Mouse (Mus musculus) G1E (cell line): Measurements from ENCODE around the gene Mtx3. TPM values are rescaled to one million over a fixed set of nuclear protein-coding genes. Genes with fewer than 3 reads are reported as not detected.

Experiments used
- ATAC-seq: 2 replicates; pipeline ENCODE4 v1.8.0; 2016; ENCODE audit warnings: mild to moderate bottlenecking; ENCODE audit not compliant: insufficient number of reproducible peaks, poor library complexity, low FRiP score, severe bottlenecking; ENCODE audit errors: extremely low read depth
- DNase-seq: peaks from one replicate; pipeline ENCODE4 v3.0.0; 2012; ENCODE audit warnings: low spot score
- H3K27me3 ChIP-seq: 2 replicates; pipeline ENCODE4 v1.6.1; 2012; ENCODE audit warnings: mild to moderate bottlenecking, low read length, inconsistent platforms; ENCODE audit not compliant: insufficient read depth
- H3K36me3 ChIP-seq: replicated peaks from 2 replicates; pipeline ENCODE3; 2012; ENCODE audit warnings: mild to moderate bottlenecking, inconsistent platforms
- H3K4me1 ChIP-seq: 2 replicates; pipeline ENCODE4 v1.6.1; 2012; ENCODE audit warnings: low read depth, low read length, inconsistent platforms, mixed read lengths; ENCODE audit not compliant: insufficient read depth
- H3K4me3 ChIP-seq: 2 replicates; pipeline ENCODE4 v1.5.1; 2012; ENCODE audit warnings: low read depth, mild to moderate bottlenecking, inconsistent platforms, low read length, moderate library complexity, mixed read lengths
- H3K9me3 ChIP-seq: replicated peaks from 2 replicates; pipeline ENCODE4 v1.6.1; 2012; ENCODE audit warnings: inconsistent platforms
- CTCF ChIP-seq: IDR thresholded peaks from 2 replicates; pipeline ENCODE4 v1.5.1; 2012; ENCODE audit warnings: low read depth, low read length, inconsistent platforms, mixed read lengths
- GATA1 ChIP-seq: IDR thresholded peaks from 2 replicates; pipeline ENCODE4 v1.6.1; 2012; ENCODE audit warnings: borderline replicate concordance, low read length, inconsistent platforms, mixed read lengths
- GATA2 ChIP-seq: IDR thresholded peaks from 2 replicates; pipeline ENCODE4 v1.6.1; 2012; ENCODE audit warnings: low read depth, low read length, inconsistent platforms, borderline replicate concordance
- POLR2AphosphoS5 ChIP-seq: IDR thresholded peaks from 2 replicates; pipeline ENCODE4 v1.6.1; 2012; ENCODE audit warnings: low read depth, low read length, inconsistent platforms; ENCODE audit not compliant: insufficient replicate concordance
- TAL1 ChIP-seq: conservative IDR thresholded peaks from 2 replicates; pipeline ENCODE4 v1.6.1; 2012; ENCODE audit warnings: low read depth, low read length, inconsistent platforms, mixed read lengths
- polyA plus RNA-seq: library from polyadenylated mRNA; stranded (reverse); fragments of >175 nt; gene quantifications from 2 replicates; pipeline ENCODE4 v1.2.3, GENCODE M21; 2012
- total RNA-seq, 2 experiments: library from RNA; stranded (forward) in 1 of 2; stranded (reverse) in 1 of 2; fragments of 200-1000 nt in 1 of 2; fragments of >200 nt in 1 of 2; fragmentation: Nextera tagmentation in 1 of 2; gene quantifications; 2 replicates each; pipeline ENCODE4 v1.2.3; 2014 to 2017

The Mtx3 gene
- total and polyA plus RNA-seq, 3 experiments, result 2.1 to 25.8 (median 19.1) TPM

DNA sequence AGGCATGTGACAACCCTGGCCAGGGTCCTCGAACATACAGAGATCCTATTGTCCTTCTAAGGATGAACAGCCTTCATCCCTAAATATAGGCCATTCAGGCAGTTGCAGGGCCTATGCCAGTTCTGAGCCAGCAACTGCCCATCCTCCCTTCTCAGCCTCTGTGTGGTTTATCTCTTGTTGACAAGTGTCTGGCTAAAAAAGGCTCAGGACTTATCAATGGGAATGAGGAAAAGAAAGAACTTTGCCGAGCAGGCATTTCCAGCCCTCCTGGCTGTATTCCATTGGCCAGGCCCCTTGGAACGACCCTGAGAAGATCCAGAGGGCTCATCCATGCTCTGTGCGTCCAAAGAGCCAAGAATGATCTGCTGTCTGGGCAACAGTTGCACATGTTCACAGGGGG lies 58.7 kb downstream of the Mtx3 start:
- Histone ChIP-seq H3K4me3 (no peak overlapping the region), H3K4me1 (no peaks in the 10 kb centered on the region), H3K36me3 (no peaks in the 10 kb centered on the region), H3K27me3 (peaks cover 10% of the 10 kb centered on the region), H3K9me3 (no peaks in the 10 kb centered on the region)
- DNase-seq, result no peak
- ATAC-seq, result no peak
- no peak for TF ChIP-seq POLR2AphosphoS5
- TF ChIP-seq GATA1, result no peak
- TF ChIP-seq GATA2, result no peak
- no peak for TF ChIP-seq CTCF
- TF ChIP-seq TAL1, result no peak

- H3K4me3 ChIP-seq, result no peak overlapping the region
- peaks cover 12% of the 10 kb centered on the region for H3K27me3 ChIP-seq
- DNase-seq (no peak), ATAC-seq (no peak)
- no peaks in the 10 kb centered on the region for H3K36me3 ChIP-seq
- TF ChIP-seq TAL1, result no peak
- H3K9me3 ChIP-seq, result no peaks in the 10 kb centered on the region
- H3K4me1 ChIP-seq, result no peaks in the 10 kb centered on the region
These were observed 61.4 kb downstream of the Mtx3 start for GRCm38 (mm10) chr13:92905944-92906343.

DNA sequence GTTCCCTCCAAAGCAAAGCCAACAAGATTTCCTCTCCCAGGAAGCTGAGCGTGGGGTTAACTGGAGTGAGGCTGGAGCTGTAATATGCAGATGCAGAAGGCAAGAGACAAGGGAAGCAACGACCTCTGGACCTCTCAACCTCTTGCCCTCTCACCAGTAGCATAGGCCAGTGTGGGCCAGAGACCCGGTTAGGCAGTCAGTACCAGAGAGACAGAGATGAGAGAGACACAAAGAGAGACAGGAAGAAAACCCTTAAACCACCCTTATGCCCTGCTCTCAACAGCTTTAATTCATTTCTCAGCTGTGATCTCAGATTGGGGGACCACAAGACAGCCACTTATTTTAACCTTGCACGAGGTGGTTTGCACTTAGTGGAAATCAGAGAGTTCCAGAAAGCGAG lies 62.8 kb downstream of the Mtx3 start:
- Histone ChIP-seq H3K9me3 (no peaks in the 10 kb centered on the region), H3K36me3 (no peaks in the 10 kb centered on the region), H3K4me1 (no peaks in the 10 kb centered on the region), H3K4me3 (no peak overlapping the region), H3K27me3 (peaks cover 22% of the 10 kb centered on the region)
- ATAC-seq (no peak), DNase-seq (no peak)
- TF ChIP-seq POLR2AphosphoS5 (no peak), TAL1 (no peak), GATA1 (no peak), CTCF (no peak), GATA2 (no peak)

Other genes starting within 250 kb of the Mtx3 start
- 27.6 and 43.2 TPM in 2 replicates for gene Serinc5, start 233.7 kb upstream of the Mtx3 start, total RNA-seq (2014; fragmentation: Nextera tagmentation)
- 11.9 and 13.2 TPM in 2 replicates for gene Serinc5, start 233.7 kb upstream of the Mtx3 start, total RNA-seq (2017)
- gene Serinc5, start 233.7 kb upstream of the Mtx3 start, polyA plus RNA-seq, result 4.8 and 7.1 TPM in 2 replicates
- not detected in 2 replicates for gene Thbs4, start 49.9 kb upstream of the Mtx3 start, total RNA-seq (2014; fragmentation: Nextera tagmentation)
- gene Thbs4, start 49.9 kb upstream of the Mtx3 start, total RNA-seq (2017), result not detected in 2 replicates
- gene Thbs4, start 49.9 kb upstream of the Mtx3 start, polyA plus RNA-seq, result not detected in 2 replicates